Mouse (Mus musculus) c-Kit-negative CD71-positive TER-119-positive erythroid progenitor cells, embryonic 14.5 days (primary cell): ENCODE results near the gene Myo15b.

Experiments used
- DNase-seq: peaks from one replicate; pipeline ENCODE4 v3.0.0-alpha.2; 2013; ENCODE audit warnings: low read depth, low spot score

Myo15b gene

GRCm38 (mm10) chr11:115939690-115940329 lies 81.6 kb downstream of the Myo15b start:
- peak; percentile 57 for DNase-seq

GRCm38 (mm10) chr11:115941980-115942379 lies 83.8 kb downstream of the Myo15b start:
- no peak for DNase-seq
